1 mouse cellular context compared by ENCODE assay signal in genomic region chr2:154567766-154568165, GRCm38 (mm10).
TF ChIP-seq lines count a peak whose summit lies in the region.

No protein-coding gene starts in this region.

TF ChIP-seq in myocyte, 11 proteins besides CTCF, POLR2A, EP300 and RAD21 (continued from another document):
- TF ChIP-seq CEBPB (IDR thresholded peaks at IDR 0.05; ENCODE audit: insufficient read depth, poor library complexity, severe bottlenecking) = no peak
